Mouse (Mus musculus) embryo, embryonic 9.5 days (tissue): ENCODE measurements around the gene Rsbn1l.

Experiments
- DNase-seq: peaks from one replicate; pipeline ENCODE4 v3.0.0-alpha.2; 2017; ENCODE audit errors: extremely low spot score

Rsbn1l gene

GRCm38 (mm10) chr5:20956298-20956697 is at the start of gene Rsbn1l:
Rsbn1l (minus strand) TSS chr5:20956398.
- no peak for DNase-seq

GRCm38 (mm10) chr5:21002723-21003122 is 46.5 kb upstream of the Rsbn1l start:
- DNase-seq: no peak

- no peak for DNase-seq
These were observed 45.6 kb upstream of the Rsbn1l start for GRCm38 (mm10) chr5:21001622-21002315.

- no peak for DNase-seq
These were observed 42.2 kb upstream of the Rsbn1l start for GRCm38 (mm10) chr5:20998427-20998826.

- no peak for DNase-seq
These were observed 41.4 kb upstream of the Rsbn1l start for GRCm38 (mm10) chr5:20997555-20997954.

GRCm38 (mm10) chr5:20990062-20990809 is 34.0 kb upstream of the Rsbn1l start:
- no peak for DNase-seq

- DNase-seq: no peak
These were observed 30.1 kb upstream of the Rsbn1l start for GRCm38 (mm10) chr5:20986271-20986670.

- DNase-seq: no peak
These were observed 27.3 kb upstream of the Rsbn1l start for GRCm38 (mm10) chr5:20983505-20983904.

- DNase-seq: no peak
These were observed 18.5 kb upstream of the Rsbn1l start for GRCm38 (mm10) chr5:20974690-20975089.

- DNase-seq: no peak
These were observed 17.8 kb upstream of the Rsbn1l start for GRCm38 (mm10) chr5:20973999-20974398.

- no peak for DNase-seq
These were observed 16.9 kb upstream of the Rsbn1l start for GRCm38 (mm10) chr5:20973069-20973468.

GRCm38 (mm10) chr5:20968963-20969362 is 12.8 kb upstream of the Rsbn1l start:
- DNase-seq: peak; percentile 39

- no peak for DNase-seq
These were observed 12.3 kb upstream of the Rsbn1l start for GRCm38 (mm10) chr5:20968493-20968892.

- DNase-seq: no peak
These were observed 11.7 kb upstream of the Rsbn1l start for GRCm38 (mm10) chr5:20967942-20968341.

GRCm38 (mm10) chr5:20964446-20964845 is 8.2 kb upstream of the Rsbn1l start:
- no peak for DNase-seq

- no peak for DNase-seq
These were observed 7.1 kb upstream of the Rsbn1l start for GRCm38 (mm10) chr5:20963295-20963694.

GRCm38 (mm10) chr5:20960927-20961326 is 4.7 kb upstream of the Rsbn1l start:
- no peak for DNase-seq

- no peak for DNase-seq
These were observed 923 bp downstream of the Rsbn1l start for GRCm38 (mm10) chr5:20955114-20955835.

GRCm38 (mm10) chr5:20952337-20952925 is 3.8 kb downstream of the Rsbn1l start:
- peak; percentile 20 for DNase-seq

- peak; percentile 95 for DNase-seq
These were observed 4.4 kb downstream of the Rsbn1l start for GRCm38 (mm10) chr5:20951666-20952281.

- DNase-seq: no peak
These were observed 5.1 kb downstream of the Rsbn1l start for GRCm38 (mm10) chr5:20950855-20951650.
